Mouse (Mus musculus) kidney, postnatal 14 days (tissue): ENCODE measurements around the gene Klhdc8a.
"Not testable (repeated sequence)": the region's sequence is repeated elsewhere in the genome, so short reads cannot be mapped to it uniquely, and the experiment has no call there.

ENCODE experiments used
- DNase-seq: peaks from one replicate; pipeline ENCODE4 v3.0.0; 2022; ENCODE audit warnings: mixed read lengths

Gene Klhdc8a

DNA sequence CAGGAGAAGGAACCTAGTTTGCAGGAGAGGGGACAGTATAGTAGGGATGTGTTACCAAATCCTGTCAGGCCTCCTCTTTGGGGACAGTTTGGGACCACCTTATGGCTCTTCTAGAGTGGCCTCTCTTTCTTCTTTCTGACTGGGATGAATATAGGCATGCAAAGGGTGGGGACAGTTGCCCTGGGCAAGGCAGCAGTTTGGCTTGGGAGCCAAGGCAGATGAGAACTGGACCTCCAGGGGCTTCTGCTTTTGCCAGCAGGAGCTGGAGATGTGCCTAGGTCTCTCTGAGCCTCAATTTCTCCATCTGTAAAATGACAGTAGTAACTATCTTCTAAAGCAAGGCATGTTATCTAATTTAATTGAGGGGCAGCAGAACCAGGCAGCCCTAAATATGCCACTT is 48.5 kb downstream of the Klhdc8a start:
- DNase-seq, result no peak

DNA sequence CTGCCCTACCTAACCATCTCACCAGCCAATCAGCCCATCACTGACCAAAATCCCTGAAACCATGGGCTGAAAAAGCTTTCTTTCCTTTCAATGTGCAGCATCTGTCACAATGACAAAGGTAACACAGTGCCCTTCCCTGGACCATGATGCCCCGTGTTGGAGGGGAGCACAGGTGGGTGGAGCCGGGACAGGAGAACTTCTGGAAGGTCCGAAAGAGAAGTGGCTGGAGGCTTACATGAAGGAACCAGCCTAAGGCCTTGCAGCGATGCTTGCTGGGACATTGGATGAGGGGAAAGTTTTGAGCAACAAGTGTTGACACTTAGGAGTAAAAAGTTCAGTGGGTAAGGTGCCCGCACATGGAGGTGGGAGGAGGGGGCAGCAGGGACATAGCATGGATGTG is 50.0 kb downstream of the Klhdc8a start:
- no peak for DNase-seq

DNA sequence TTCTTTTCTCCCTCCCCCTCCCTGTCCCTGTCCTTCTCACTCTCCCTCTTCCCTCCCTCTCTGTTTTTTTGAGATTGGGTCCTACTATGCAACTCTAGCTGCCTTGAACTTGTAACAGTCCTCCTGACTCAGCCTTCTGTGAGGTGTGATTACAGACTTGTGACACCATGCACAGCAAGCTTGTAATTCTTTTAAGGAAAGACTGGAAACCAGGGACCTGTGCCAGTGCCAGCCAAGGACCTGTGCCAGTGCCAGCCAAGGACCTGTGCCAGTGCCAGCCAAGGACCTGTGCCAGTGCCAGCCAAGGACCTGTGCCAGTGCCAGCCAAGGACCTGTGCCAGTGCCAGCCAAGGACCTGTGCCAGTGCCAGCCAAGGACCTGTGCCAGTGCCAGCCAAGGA is 50.6 kb downstream of the Klhdc8a start:
- not testable (repeated sequence) for DNase-seq

DNA sequence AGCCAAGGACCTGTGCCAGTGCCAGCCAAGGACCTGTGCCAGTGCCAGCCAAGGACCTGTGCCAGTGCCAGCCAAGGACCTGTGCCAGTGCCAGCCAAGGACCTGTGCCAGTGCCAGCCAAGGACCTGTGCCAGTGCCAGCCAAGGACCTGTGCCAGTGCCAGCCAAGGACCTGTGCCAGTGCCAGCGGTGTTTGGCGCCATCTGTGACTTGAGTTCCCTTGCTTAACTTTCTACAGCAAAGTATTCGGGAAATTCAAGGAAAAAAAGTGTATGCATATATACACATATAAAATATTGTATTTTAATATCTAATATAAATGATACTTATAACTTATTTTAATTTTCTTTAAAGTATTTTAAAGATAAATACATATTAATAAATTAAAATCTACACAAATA is 51.2 kb downstream of the Klhdc8a start:
- DNase-seq, result not testable (repeated sequence)

DNA sequence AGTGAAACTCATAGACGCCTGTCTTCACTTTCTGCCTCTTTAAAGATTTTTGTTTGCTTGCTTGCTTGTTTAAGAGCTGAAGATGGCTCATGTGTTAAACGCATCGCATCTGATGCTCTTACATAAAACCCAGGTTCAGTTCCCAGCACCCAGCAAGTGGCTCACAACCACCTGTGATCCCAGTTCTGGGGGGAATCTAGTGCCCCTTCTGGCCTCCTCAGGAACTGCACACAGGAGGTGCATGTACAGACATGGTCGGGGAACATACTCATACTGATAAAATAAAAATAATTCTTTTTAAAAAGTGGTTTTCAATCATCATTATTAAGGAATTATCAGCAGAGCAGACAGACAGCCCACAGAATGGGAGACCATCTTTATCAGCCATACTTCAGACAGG is 52.6 kb downstream of the Klhdc8a start:
- no peak for DNase-seq

DNA sequence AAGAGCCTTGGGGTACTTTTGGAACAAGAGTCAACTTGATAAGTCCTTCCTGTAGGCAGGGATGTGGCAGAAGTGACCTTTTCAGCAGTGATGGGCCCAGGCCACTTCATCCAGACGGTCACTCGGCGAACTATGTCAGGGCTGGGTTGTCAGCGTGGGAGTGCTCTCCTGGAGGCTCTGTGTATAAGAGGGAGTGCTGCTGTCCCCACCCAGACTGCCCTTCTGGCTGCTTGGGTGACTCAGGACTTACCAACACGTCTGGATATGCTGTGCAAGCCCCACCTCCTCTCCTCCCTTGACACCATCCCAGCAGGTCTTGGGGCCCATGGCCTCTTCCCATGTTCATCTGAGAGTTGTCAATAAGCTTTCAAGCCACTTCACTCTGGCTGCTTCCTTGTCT is 55.0 kb downstream of the Klhdc8a start:
- no peak for DNase-seq

DNA sequence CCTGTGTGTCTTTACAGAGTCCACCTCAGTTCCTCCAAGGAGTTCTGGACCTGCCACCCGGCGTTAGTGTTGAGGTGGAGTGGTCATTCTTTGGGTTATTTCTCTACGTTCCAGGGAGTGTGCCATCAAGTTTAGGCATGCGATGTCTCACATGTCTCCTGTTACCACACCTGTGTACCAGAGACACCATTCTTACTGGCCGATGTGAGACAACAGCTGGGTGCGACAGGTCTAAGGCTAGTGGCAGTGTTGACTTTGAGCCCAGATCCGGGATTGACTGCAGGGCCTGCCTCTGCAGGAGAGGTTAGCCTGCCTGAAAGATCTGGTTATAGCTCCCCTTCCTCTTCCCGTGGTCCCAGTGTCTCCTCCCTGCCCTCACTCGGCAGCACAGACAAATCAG is 55.8 kb downstream of the Klhdc8a start:
- DNase-seq, result no peak

DNA sequence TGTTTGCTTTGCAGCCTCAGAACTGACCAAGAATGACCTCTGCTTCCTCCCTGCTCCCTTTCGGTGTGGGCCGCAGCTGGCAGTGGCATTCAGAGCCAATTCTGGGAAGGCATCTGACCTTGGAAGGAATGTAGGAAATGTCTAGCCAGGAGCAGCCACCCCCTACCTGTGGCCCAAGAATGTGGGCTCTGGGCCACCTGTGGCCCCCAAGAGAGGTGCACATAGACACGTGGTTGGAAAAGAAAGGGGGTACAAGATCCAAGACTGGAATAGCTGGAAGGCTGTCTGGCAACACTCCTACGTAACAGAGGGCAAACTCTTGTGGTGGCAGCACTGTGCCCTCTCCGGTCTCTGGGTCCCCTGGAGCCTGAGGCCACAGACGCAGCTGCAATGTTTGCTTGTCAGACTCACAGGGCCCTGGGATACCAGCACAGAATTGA is 56.8 kb downstream of the Klhdc8a start:
- DNase-seq, result peak; percentile 88

DNA sequence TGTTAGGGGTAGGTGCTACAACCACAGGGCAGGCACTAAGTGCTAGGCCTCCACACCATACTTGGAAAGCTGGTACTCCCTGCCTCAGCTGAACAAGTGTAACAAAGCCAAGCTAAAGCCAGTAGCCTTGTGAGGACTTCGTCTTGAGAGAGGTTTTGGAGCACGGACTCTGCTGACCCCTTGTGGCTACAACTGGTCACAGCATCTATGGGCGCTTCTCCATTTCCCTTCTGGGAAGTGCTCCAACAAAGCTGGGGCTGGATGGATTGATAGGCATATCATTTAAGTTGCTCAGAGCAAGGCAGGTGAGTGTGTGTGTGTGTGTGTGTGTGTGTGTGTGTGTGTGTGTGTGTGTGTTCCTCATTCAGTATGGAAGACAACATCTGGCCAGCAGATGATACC is 57.4 kb downstream of the Klhdc8a start:
- peak; percentile 92 for DNase-seq

DNA sequence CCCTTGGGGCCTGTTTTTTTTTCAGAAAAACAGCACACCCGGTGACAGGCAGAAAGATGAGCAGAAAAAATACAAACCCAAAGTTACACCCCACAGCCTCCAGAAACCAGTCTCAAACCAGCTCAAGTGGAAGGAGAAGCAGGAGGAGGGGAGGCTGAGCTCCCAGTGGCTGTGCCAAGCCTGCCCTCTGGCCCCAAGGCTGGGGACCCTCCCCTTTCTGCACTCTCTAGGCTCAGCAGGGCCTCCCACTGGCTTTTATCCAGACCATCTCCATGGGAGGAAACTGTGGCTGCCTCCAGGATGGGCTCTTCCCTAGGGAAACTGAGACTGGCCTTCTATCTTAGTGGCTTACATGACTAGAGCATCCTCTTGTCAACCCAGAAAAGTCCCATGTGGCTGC is 58.4 kb downstream of the Klhdc8a start:
- no peak for DNase-seq
